In genomic region chr5:23273309-23273708, GRCm38 (mm10) we compare ENCODE assay signal across 16 mouse cellular contexts.
"Had no signal": no experiment of that assay in that cellular context is flagged by ENCODE, and none has a peak within 500 bp of the region (broad histone marks: within the 10 kb centered on the region; RNA-seq: fewer than 3 reads in every experiment).

No protein-coding gene starts in this region.

- DNase-seq: gastrocnemius, adult 2 months; gastrocnemius, postnatal 10 days; gastrocnemius, postnatal 25 days; heart, adult 18-20 months; heart, postnatal 10 days; heart, postnatal 4 days; kidney, adult 18-20 months; kidney, adult 8-10 months; kidney, postnatal 14 days; kidney, postnatal 36 days; layer of hippocampus, adult 9-11 months; liver; liver, embryonic 13.5 days had no signal

- ATAC-seq: hindbrain, embryonic 16.5 days; intestine, embryonic 15.5 days; intestine, postnatal 0 days had no signal
